Mouse (Mus musculus): ENCODE results near the gene Asic3. TPM values are rescaled to one million over a fixed set of nuclear protein-coding genes. Genes with fewer than 3 reads are reported as not detected.

The Asic3 gene
- 0.17 TPM for polyA plus RNA-seq (2014; fragmentation: Illumina TruSeq; extraction: RNeasy Lipid Tissue Mini Kit (QIAGEN cat#74804); ENCODE audit: low read depth, low replicate concordance)

GRCm38 (mm10) chr5:24413042-24413693 lies at the start of gene Asic3:
Asic3 (plus strand) TSS chr5:24413392.

DNA sequence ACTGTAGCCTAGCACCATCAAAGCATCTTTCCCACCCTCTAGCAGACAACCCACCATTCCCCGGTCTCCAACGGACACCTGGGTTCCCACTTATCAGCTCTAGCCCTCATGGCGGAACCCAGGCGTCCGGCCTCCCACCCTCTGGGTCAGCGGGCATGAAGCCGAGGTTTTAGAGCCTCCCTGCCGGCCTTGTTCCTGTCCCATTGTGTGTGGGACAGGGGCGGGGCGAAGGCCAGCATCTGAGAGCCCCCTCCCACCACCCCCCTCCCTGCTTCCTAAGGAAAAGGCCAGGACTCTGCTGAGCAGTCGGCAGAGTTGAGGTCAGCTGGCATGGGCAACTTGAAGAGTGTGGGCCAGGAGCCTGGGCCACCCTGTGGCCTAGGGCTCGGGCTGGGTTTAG lies 48.7 kb upstream of the Asic3 start, which contains the start of gene Nos3:
TSS of gene Nos3 (plus strand) at position 303 of the 400 bp plus-strand sequence.

DNA sequence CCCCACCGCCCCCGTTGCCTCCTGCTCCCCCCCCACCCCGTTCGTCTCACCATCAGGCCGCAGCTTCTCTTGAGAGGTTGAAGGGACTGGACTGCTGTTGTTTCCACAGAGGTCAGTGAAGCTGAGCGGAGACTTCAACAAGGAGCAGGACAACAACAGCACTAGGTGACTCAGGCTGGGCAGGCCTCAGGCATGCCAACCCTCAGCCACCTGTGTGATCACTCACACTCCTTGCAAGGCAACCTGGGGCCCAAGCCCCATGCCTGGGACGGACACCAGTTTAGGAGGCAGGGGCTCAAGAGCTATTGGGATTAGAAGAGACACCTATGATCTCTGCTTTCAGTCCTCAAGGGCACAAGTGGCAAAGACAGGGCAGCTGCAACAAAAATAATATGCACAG lies 21.3 kb upstream of the Asic3 start, which contains the start of gene Atg9b:
TSS of gene Atg9b (minus strand) at position 280 of the 400 bp plus-strand sequence.

GRCm38 (mm10) chr5:24393392-24393997 lies 19.7 kb upstream of the Asic3 start, which contains the start of gene Abcb8:
Abcb8 (plus strand) TSS chr5:24393663.

GRCm38 (mm10) chr5:24423129-24424003 lies 10.2 kb downstream of the Asic3 start, which contains the start of the genes Cdk5 and Slc4a2:
Cdk5 (minus strand) TSS chr5:24423530.
Slc4a2 (plus strand) TSS chr5:24423837.

GRCm38 (mm10) chr5:24444746-24445427 lies 31.7 kb downstream of the Asic3 start, which contains the start of gene Fastk:
Fastk (minus strand) TSS chr5:24445287.

GRCm38 (mm10) chr5:24447624-24448298 lies 34.6 kb downstream of the Asic3 start, which contains the start of gene Tmub1:
Tmub1 (minus strand) TSS chr5:24447854.

GRCm38 (mm10) chr5:24452030-24452690 lies 39.0 kb downstream of the Asic3 start, which contains the start of gene Agap3:
Agap3 (plus strand) TSS chr5:24452177.

Other genes with a start within 250 kb of the Asic3 start
- 50.8 TPM for gene Nupl2, start 248.4 kb upstream of the Asic3 start, polyA plus RNA-seq (2014; fragmentation: Illumina TruSeq; extraction: RNeasy Lipid Tissue Mini Kit (QIAGEN cat#74804); ENCODE audit: low read depth, low replicate concordance)
- 0.32 TPM for gene Kcnh2, start 61.8 kb upstream of the Asic3 start, polyA plus RNA-seq (2014; fragmentation: Illumina TruSeq; extraction: RNeasy Lipid Tissue Mini Kit (QIAGEN cat#74804); ENCODE audit: low read depth, low replicate concordance)
- gene Nos3, start 48.6 kb upstream of the Asic3 start, polyA plus RNA-seq (2014; fragmentation: Illumina TruSeq; extraction: RNeasy Lipid Tissue Mini Kit (QIAGEN cat#74804); ENCODE audit: low read depth, low replicate concordance), result 0.24 TPM
- gene Atg9b, start 21.2 kb upstream of the Asic3 start, polyA plus RNA-seq (2014; fragmentation: Illumina TruSeq; extraction: RNeasy Lipid Tissue Mini Kit (QIAGEN cat#74804); ENCODE audit: low read depth, low replicate concordance), result 0.13 TPM
- 2.8 TPM for gene Abcb8, start 19.7 kb upstream of the Asic3 start, polyA plus RNA-seq (2014; fragmentation: Illumina TruSeq; extraction: RNeasy Lipid Tissue Mini Kit (QIAGEN cat#74804); ENCODE audit: low read depth, low replicate concordance)
- 15.1 TPM for gene Cdk5, start 10.1 kb downstream of the Asic3 start, polyA plus RNA-seq (2014; fragmentation: Illumina TruSeq; extraction: RNeasy Lipid Tissue Mini Kit (QIAGEN cat#74804); ENCODE audit: low read depth, low replicate concordance)
- gene Slc4a2, start 10.4 kb downstream of the Asic3 start, polyA plus RNA-seq (2014; fragmentation: Illumina TruSeq; extraction: RNeasy Lipid Tissue Mini Kit (QIAGEN cat#74804); ENCODE audit: low read depth, low replicate concordance), result 4.1 TPM
- gene Fastk, start 31.9 kb downstream of the Asic3 start, polyA plus RNA-seq (2014; fragmentation: Illumina TruSeq; extraction: RNeasy Lipid Tissue Mini Kit (QIAGEN cat#74804); ENCODE audit: low read depth, low replicate concordance), result 4.1 TPM
- gene Tmub1, start 34.5 kb downstream of the Asic3 start, polyA plus RNA-seq (2014; fragmentation: Illumina TruSeq; extraction: RNeasy Lipid Tissue Mini Kit (QIAGEN cat#74804); ENCODE audit: low read depth, low replicate concordance), result 0.14 TPM
- 1.8 TPM for gene Agap3, start 38.8 kb downstream of the Asic3 start, polyA plus RNA-seq (2014; fragmentation: Illumina TruSeq; extraction: RNeasy Lipid Tissue Mini Kit (QIAGEN cat#74804); ENCODE audit: low read depth, low replicate concordance)
- 0.07 TPM for gene Gbx1, start 113.8 kb downstream of the Asic3 start, polyA plus RNA-seq (2014; fragmentation: Illumina TruSeq; extraction: RNeasy Lipid Tissue Mini Kit (QIAGEN cat#74804); ENCODE audit: low read depth, low replicate concordance)
- not detected for gene Asb10, start 127.6 kb downstream of the Asic3 start, polyA plus RNA-seq (2014; fragmentation: Illumina TruSeq; extraction: RNeasy Lipid Tissue Mini Kit (QIAGEN cat#74804); ENCODE audit: low read depth, low replicate concordance)
- gene 4931409K22Rik, start 143.4 kb downstream of the Asic3 start, polyA plus RNA-seq (2014; fragmentation: Illumina TruSeq; extraction: RNeasy Lipid Tissue Mini Kit (QIAGEN cat#74804); ENCODE audit: low read depth, low replicate concordance), result 88.2 TPM
- 67.3 TPM for gene Abcf2, start 164.1 kb downstream of the Asic3 start, polyA plus RNA-seq (2014; fragmentation: Illumina TruSeq; extraction: RNeasy Lipid Tissue Mini Kit (QIAGEN cat#74804); ENCODE audit: low read depth, low replicate concordance)
- gene Chpf2, start 173.3 kb downstream of the Asic3 start, polyA plus RNA-seq (2014; fragmentation: Illumina TruSeq; extraction: RNeasy Lipid Tissue Mini Kit (QIAGEN cat#74804); ENCODE audit: low read depth, low replicate concordance), result 0.48 TPM
- 1.3 TPM for gene Smarcd3, start 211.0 kb downstream of the Asic3 start, polyA plus RNA-seq (2014; fragmentation: Illumina TruSeq; extraction: RNeasy Lipid Tissue Mini Kit (QIAGEN cat#74804); ENCODE audit: low read depth, low replicate concordance)